Mouse (Mus musculus): ENCODE measurements around the gene Banp. TPM values are rescaled to one million over a fixed set of nuclear protein-coding genes. Genes with fewer than 3 reads are reported as not detected.
A peak's percentile ranks its signal among the peaks of the same experiment; 100 is the strongest.

Gene Banp
- polyA plus RNA-seq, 1 experiment from 2014 or later: 29.4 TPM

- DNase-seq (ENCODE audit: low spot score): peak; percentile 30
These were observed 28.5 kb downstream of the Banp start for GRCm38 (mm10) chr8:121977819-121978590.

- no peak for DNase-seq (ENCODE audit: low spot score)
These were observed 29.1 kb downstream of the Banp start for GRCm38 (mm10) chr8:121978670-121979069.

GRCm38 (mm10) chr8:121980792-121981519 is 31.4 kb downstream of the Banp start:
- DNase-seq (ENCODE audit: low spot score): no peak

GRCm38 (mm10) chr8:121981520-121981895 is 32.0 kb downstream of the Banp start:
- no peak for DNase-seq (ENCODE audit: low spot score)

- no peak for DNase-seq (ENCODE audit: low spot score)
These were observed 36.1 kb downstream of the Banp start for GRCm38 (mm10) chr8:121985673-121986072.

GRCm38 (mm10) chr8:121987892-121988291 is 38.3 kb downstream of the Banp start:
- DNase-seq (ENCODE audit: low spot score): no peak

- DNase-seq (ENCODE audit: low spot score): no peak
These were observed 41.1 kb downstream of the Banp start for GRCm38 (mm10) chr8:121990506-121991255.

- DNase-seq (ENCODE audit: low spot score): peak; percentile 11
These were observed 42.1 kb downstream of the Banp start for GRCm38 (mm10) chr8:121991611-121992010.

GRCm38 (mm10) chr8:121992911-121993310 is 43.4 kb downstream of the Banp start:
- no peak for DNase-seq (ENCODE audit: low spot score)

- DNase-seq (ENCODE audit: low spot score): no peak
These were observed 45.6 kb downstream of the Banp start for GRCm38 (mm10) chr8:121995112-121995511.

GRCm38 (mm10) chr8:121995895-121996294 is 46.3 kb downstream of the Banp start:
- DNase-seq (ENCODE audit: low spot score): no peak

GRCm38 (mm10) chr8:121998631-121999030 is 49.1 kb downstream of the Banp start:
- DNase-seq (ENCODE audit: low spot score): no peak

- no peak for DNase-seq (ENCODE audit: low spot score)
These were observed 49.7 kb downstream of the Banp start for GRCm38 (mm10) chr8:121999211-121999610.

- no peak for DNase-seq (ENCODE audit: low spot score)
These were observed 52.0 kb downstream of the Banp start for GRCm38 (mm10) chr8:122001339-122002115.

GRCm38 (mm10) chr8:122003646-122004045 is 54.1 kb downstream of the Banp start:
- DNase-seq (ENCODE audit: low spot score): no peak

GRCm38 (mm10) chr8:122004131-122004530 is 54.6 kb downstream of the Banp start:
- no peak for DNase-seq (ENCODE audit: low spot score)

- DNase-seq (ENCODE audit: low spot score): no peak
These were observed 56.1 kb downstream of the Banp start for GRCm38 (mm10) chr8:122005422-122006204.

- no peak for DNase-seq (ENCODE audit: low spot score)
These were observed 57.3 kb downstream of the Banp start for GRCm38 (mm10) chr8:122006688-122007484.

- peak; percentile 34 for DNase-seq (ENCODE audit: low spot score)
These were observed 58.8 kb downstream of the Banp start for GRCm38 (mm10) chr8:122008395-122008794.

GRCm38 (mm10) chr8:122010638-122011037 is 61.1 kb downstream of the Banp start:
- DNase-seq (ENCODE audit: low spot score): no peak

All from thymus, postnatal 0 days (tissue).